Mouse (Mus musculus) MEL (cell line): ENCODE data around the gene Dusp10. TPM values are rescaled to one million over a fixed set of nuclear protein-coding genes. Genes with fewer than 3 reads are reported as not detected.

ENCODE experiments used
- DNase-seq: peaks from one replicate; pipeline ENCODE4 v3.0.0; 2011; ENCODE audit warnings: low read depth, low spot score
- H3K27ac ChIP-seq: 2 replicates; pipeline ENCODE4 v1.5.1; 2012; ENCODE audit warnings: low read depth, mild to moderate bottlenecking, control low read depth, low read length, moderate library complexity; ENCODE audit not compliant: control insufficient read depth
- H3K27me3 ChIP-seq, 2 experiments: fragments of 150-350 bp in 1 of 2; sonication (generic) in 1 of 2; 2 replicates each; pipeline ENCODE4 v1.6.1; 2012; ENCODE audit warnings: low read length in 2 of 2, mild to moderate bottlenecking in 2 of 2, improper control_type of control experiment in 1 of 2, moderate library complexity in 1 of 2; ENCODE audit not compliant: insufficient read depth in 2 of 2, control insufficient read depth in 1 of 2
- H3K36me3 ChIP-seq, 2 experiments: 2 replicates each; pipeline ENCODE4 v1.6.1; 2012 to 2014; ENCODE audit warnings: low read length in 2 of 2, improper control_type of control experiment in 1 of 2, inconsistent platforms in 1 of 2, mild to moderate bottlenecking in 1 of 2; ENCODE audit not compliant: insufficient read depth in 2 of 2, control insufficient read depth in 1 of 2
- H3K4me1 ChIP-seq, 2 experiments: fragments of 150-350 bp in 1 of 2; sonication (generic) in 1 of 2; 2 replicates each; pipeline ENCODE4 v1.6.1; 2012; ENCODE audit warnings: low read length in 2 of 2, improper control_type of control experiment in 1 of 2, mild to moderate bottlenecking in 1 of 2; ENCODE audit not compliant: insufficient read depth in 2 of 2, control insufficient read depth in 1 of 2
- H3K4me3 ChIP-seq, 2 experiments: fragments of 150-350 bp in 1 of 2; sonication (generic) in 1 of 2; 2 replicates each; pipeline ENCODE4 v1.5.1; 2012; ENCODE audit warnings: low read depth in 2 of 2, low read length in 2 of 2, mild to moderate bottlenecking in 2 of 2, moderate library complexity in 2 of 2, control low read depth in 1 of 2, improper control_type of control experiment in 1 of 2; ENCODE audit not compliant: control insufficient read depth in 1 of 2, insufficient read depth in 1 of 2
- H3K79me2 ChIP-seq: 2 replicates; pipeline ENCODE4 v1.6.1; 2012; ENCODE audit warnings: mild to moderate bottlenecking, low read length, moderate library complexity; ENCODE audit not compliant: control insufficient read depth, poor library complexity, insufficient read depth
- H3K9ac ChIP-seq: 2 replicates; pipeline ENCODE4 v1.6.1; 2012; ENCODE audit warnings: low read depth, mild to moderate bottlenecking, control low read depth, low read length, moderate library complexity; ENCODE audit not compliant: control insufficient read depth, poor library complexity, severe bottlenecking
- H3K9me3 ChIP-seq: fragments of 150-350 bp; sonication (generic); replicated peaks from 2 replicates; pipeline ENCODE4 v1.6.1; 2012; ENCODE audit warnings: mild to moderate bottlenecking, low read length, improper control_type of control experiment, moderate library complexity; ENCODE audit not compliant: insufficient read depth
- CHD1 ChIP-seq: IDR thresholded peaks from 2 replicates; pipeline ENCODE4 v1.6.1; 2012; ENCODE audit warnings: low read depth, mild to moderate bottlenecking, inconsistent platforms, low read length, improper control_type of control experiment
- CHD2 ChIP-seq: IDR thresholded peaks from 2 replicates; pipeline ENCODE4 v1.6.1; 2011; ENCODE audit warnings: low read length, improper control_type of control experiment
- E2F4 ChIP-seq: IDR thresholded peaks from 2 replicates; pipeline ENCODE4 v1.6.1; 2011; ENCODE audit warnings: low read depth, low read length, improper control_type of control experiment, borderline replicate concordance
- ELF1 ChIP-seq: IDR thresholded peaks from 2 replicates; pipeline ENCODE4 v1.6.1; 2014; ENCODE audit warnings: low read depth, mild to moderate bottlenecking, inconsistent platforms, low read length, improper control_type of control experiment, moderate library complexity
- EP300 ChIP-seq, 2 experiments: IDR thresholded peaks; 2 replicates each; pipeline ENCODE4 v1.6.1; 2011; ENCODE audit warnings: improper control_type of control experiment in 2 of 2, low read length in 2 of 2, low read depth in 1 of 2, mild to moderate bottlenecking in 1 of 2
- ETS1 ChIP-seq: IDR thresholded peaks from 2 replicates; pipeline ENCODE4 v1.6.1; 2012; ENCODE audit warnings: low read depth, mild to moderate bottlenecking, inconsistent platforms, low read length, improper control_type of control experiment, moderate library complexity
- GABPA ChIP-seq: IDR thresholded peaks from 2 replicates; pipeline ENCODE4 v1.6.1; 2012; ENCODE audit warnings: low read depth, mild to moderate bottlenecking, inconsistent platforms, low read length, improper control_type of control experiment, moderate library complexity
- GATA1 ChIP-seq: IDR thresholded peaks from 2 replicates; pipeline ENCODE4 v1.6.1; 2011; ENCODE audit warnings: low read depth, low read length, improper control_type of control experiment
- HCFC1 ChIP-seq: IDR thresholded peaks from 2 replicates; pipeline ENCODE4 v1.6.1; 2012; ENCODE audit warnings: low read depth, mild to moderate bottlenecking, inconsistent platforms, low read length, improper control_type of control experiment, moderate library complexity
- KAT2A ChIP-seq: conservative IDR thresholded peaks from 2 replicates; pipeline ENCODE4 v1.6.1; 2012; ENCODE audit warnings: low read depth, low read length, improper control_type of control experiment, inconsistent platforms
- MAFK ChIP-seq: IDR thresholded peaks from 2 replicates; pipeline ENCODE4 v1.6.1; 2011; ENCODE audit warnings: low read depth, mild to moderate bottlenecking, low read length, improper control_type of control experiment, borderline replicate concordance
- MAX ChIP-seq: IDR thresholded peaks from 2 replicates; pipeline ENCODE4 v1.6.1; 2011; ENCODE audit warnings: low read length, improper control_type of control experiment
- MAZ ChIP-seq: IDR thresholded peaks from 2 replicates; pipeline ENCODE4 v1.6.1; 2012; ENCODE audit warnings: low read depth, mild to moderate bottlenecking, inconsistent platforms, low read length, improper control_type of control experiment
- MXI1 ChIP-seq: IDR thresholded peaks from 2 replicates; pipeline ENCODE4 v1.6.1; 2011; ENCODE audit warnings: mild to moderate bottlenecking, low read depth, low read length, improper control_type of control experiment
- MYB ChIP-seq: IDR thresholded peaks from 2 replicates; pipeline ENCODE4 v1.6.1; 2011; ENCODE audit warnings: mild to moderate bottlenecking, low read depth, low read length, improper control_type of control experiment
- MYC ChIP-seq: IDR thresholded peaks from 2 replicates; pipeline ENCODE4 v1.6.1; 2011; ENCODE audit warnings: low read depth, mild to moderate bottlenecking, low read length, improper control_type of control experiment, moderate library complexity
- NELFE ChIP-seq: IDR thresholded peaks from 2 replicates; pipeline ENCODE4 v1.6.1; 2011; ENCODE audit warnings: low read depth, low read length, improper control_type of control experiment
- NRF1 ChIP-seq: IDR thresholded peaks from 2 replicates; pipeline ENCODE4 v1.6.1; 2014; ENCODE audit warnings: low read depth, mild to moderate bottlenecking, inconsistent platforms, low read length, improper control_type of control experiment, moderate library complexity; ENCODE audit not compliant: poor library complexity, insufficient read depth, severe bottlenecking
- POLR2A ChIP-seq, 2 experiments: IDR thresholded peaks; 2 replicates each; pipeline ENCODE4 v1.6.1; 2011 to 2012; ENCODE audit warnings: low read length in 2 of 2, mild to moderate bottlenecking in 2 of 2, control low read depth in 1 of 2, improper control_type of control experiment in 1 of 2, low read depth in 1 of 2, moderate library complexity in 1 of 2; ENCODE audit not compliant: control insufficient read depth in 1 of 2, insufficient read depth in 1 of 2, poor library complexity in 1 of 2
- POLR2AphosphoS2 ChIP-seq: IDR thresholded peaks from 2 replicates; pipeline ENCODE4 v1.6.1; 2011; ENCODE audit warnings: low read length, improper control_type of control experiment
- POLR2AphosphoS5 ChIP-seq: IDR thresholded peaks from 2 replicates; pipeline ENCODE4 v1.6.1; 2012; ENCODE audit warnings: low read depth, borderline replicate concordance, mild to moderate bottlenecking, inconsistent platforms, low read length, moderate library complexity, mixed read lengths
- RCOR1 ChIP-seq: IDR thresholded peaks from 2 replicates; pipeline ENCODE4 v1.6.1; 2012; ENCODE audit warnings: low read depth, mild to moderate bottlenecking, inconsistent platforms, low read length, improper control_type of control experiment
- SIN3A ChIP-seq: IDR thresholded peaks from 2 replicates; pipeline ENCODE4 v1.6.1; 2012; ENCODE audit warnings: low read length, improper control_type of control experiment, inconsistent platforms
- SMC3 ChIP-seq: IDR thresholded peaks from 2 replicates; pipeline ENCODE4 v1.6.1; 2011; ENCODE audit warnings: low read depth, low read length, improper control_type of control experiment
- TAL1 ChIP-seq: IDR thresholded peaks from 2 replicates; pipeline ENCODE4 v1.6.1; 2012; ENCODE audit warnings: mild to moderate bottlenecking, inconsistent platforms, low read length, moderate library complexity, mixed read lengths
- TBP ChIP-seq: IDR thresholded peaks from 2 replicates; pipeline ENCODE4 v1.8.0; 2011; ENCODE audit warnings: low read depth, low read length, improper control_type of control experiment
- TCF12 ChIP-seq: IDR thresholded peaks from 2 replicates; pipeline ENCODE4 v1.6.1; 2014; ENCODE audit warnings: low read depth, mild to moderate bottlenecking, inconsistent platforms, low read length, improper control_type of control experiment, moderate library complexity
- UBTF ChIP-seq: IDR thresholded peaks from 2 replicates; pipeline ENCODE4 v1.6.1; 2012; ENCODE audit warnings: low read depth, mild to moderate bottlenecking, inconsistent platforms, low read length, improper control_type of control experiment, moderate library complexity, borderline replicate concordance; ENCODE audit not compliant: insufficient read depth
- USF2 ChIP-seq, 2 experiments: IDR thresholded peaks; 2 replicates each; pipeline ENCODE4 v1.6.1; 2011 to 2012; ENCODE audit warnings: improper control_type of control experiment in 2 of 2, low read length in 2 of 2, borderline replicate concordance in 1 of 2, inconsistent platforms in 1 of 2, low read depth in 1 of 2, mild to moderate bottlenecking in 1 of 2; ENCODE audit not compliant: insufficient read depth in 1 of 2
- ZNF384 ChIP-seq: IDR thresholded peaks from 2 replicates; pipeline ENCODE4 v1.6.1; 2012; ENCODE audit warnings: low read depth, mild to moderate bottlenecking, inconsistent platforms, low read length, improper control_type of control experiment
- polyA plus RNA-seq, 2 experiments: library from polyadenylated mRNA; stranded (reverse) in 1 of 2; unstranded in 1 of 2; fragments of >175 nt in 1 of 2; fragments of >200 nt in 1 of 2; gene quantifications; 2 replicates each; pipeline versions ENCODE4 v1.2.1 to v1.2.4; 2012; ENCODE audit warnings: low replicate concordance in 2 of 2, low read depth in 1 of 2; ENCODE audit not compliant: insufficient read length in 2 of 2, insufficient read depth in 1 of 2, missing spikeins in 1 of 2
- total RNA-seq: library from RNA; depleted of rRNA; stranded (reverse); fragments of 300-350 nt; gene quantifications from 2 replicates; pipeline ENCODE4 v1.2.3, GENCODE M21; 2012

Dusp10 gene
- total and polyA plus RNA-seq, 3 experiments, result 1.4 to 2.3 TPM; not detected in 1

GRCm38 (mm10) chr1:184015995-184016730 is 3.1 kb downstream of the Dusp10 start:
- Histone ChIP-seq H3K27ac (peak overlapping the region; percentile 60), H3K9me3 (no peaks in the 10 kb centered on the region), H3K27me3 (no peaks in the 10 kb centered on the region), H3K36me3 (peaks cover 0 to 7% of the 10 kb centered on the region in 2 experiments; a peak in 2 of 4 replicates), H3K9ac (no peak overlapping the region), H3K79me2 (no peaks in the 10 kb centered on the region), H3K4me3 (no peak overlapping the region), H3K4me1 (peaks cover 1 to 12% of the 10 kb centered on the region in 2 experiments; a peak in 3 of 4 replicates)
- peak; percentile 90 for DNase-seq
- peak; percentile 85 for TF ChIP-seq ZNF384
- no peak for TF ChIP-seq SMC3
- TF ChIP-seq TAL1, result peak; percentile 97
- no peak for TF ChIP-seq CHD1
- TF ChIP-seq CHD2, result no peak
- TF ChIP-seq SIN3A, result peak; percentile 78
- no peak for TF ChIP-seq POLR2A (IDR thresholded peaks at IDR 0.05; ENCODE audit: control insufficient read depth in 1 of 2, insufficient read depth in 1 of 2, low read depth in 1 of 2, low read length in 2 of 2, poor library complexity in 1 of 2)
- TF ChIP-seq HCFC1, result peak; percentile 31; the same call in 1 of the 2 replicates
- no peak for TF ChIP-seq POLR2AphosphoS5
- no peak for TF ChIP-seq GABPA
- no peak for TF ChIP-seq UBTF
- no peak for TF ChIP-seq USF2 (IDR thresholded peaks at IDR 0.05; ENCODE audit: borderline replicate concordance in 1 of 2, insufficient read depth in 1 of 2, low read depth in 1 of 2, low read length in 2 of 2)
- TF ChIP-seq MYC, result no peak
- no peak for TF ChIP-seq E2F4
- no peak for TF ChIP-seq MAFK
- no peak for TF ChIP-seq ELF1
- TF ChIP-seq POLR2AphosphoS2, result no peak
- TF ChIP-seq EP300 (IDR thresholded peaks at IDR 0.05; ENCODE audit: low read depth in 1 of 2, low read length in 2 of 2), result peak; percentile 89 to 94
- no peak for TF ChIP-seq MXI1
- no peak for TF ChIP-seq MAX
- TF ChIP-seq MYB, result no peak
- TF ChIP-seq TBP, result peak; percentile 30; the same call in 1 of the 2 replicates
- no peak for TF ChIP-seq MAZ
- peak; percentile 56; the same call in 1 of the 2 replicates for TF ChIP-seq RCOR1
- TF ChIP-seq NRF1, result no peak
- TF ChIP-seq TCF12, result peak; percentile 93
- TF ChIP-seq ETS1, result peak; percentile 99
- TF ChIP-seq KAT2A, result no peak
- no peak for TF ChIP-seq NELFE
- peak; percentile 95 for TF ChIP-seq GATA1
